Mouse (Mus musculus) cerebellum, adult 11 months (tissue): Measurements from ENCODE around the gene Map2k6.
A peak's percentile ranks its signal among the peaks of the same experiment; 100 is the strongest.

ENCODE experiments used
- DNase-seq: peaks from one replicate; pipeline ENCODE4 v3.0.0; 2022

Gene Map2k6

DNA sequence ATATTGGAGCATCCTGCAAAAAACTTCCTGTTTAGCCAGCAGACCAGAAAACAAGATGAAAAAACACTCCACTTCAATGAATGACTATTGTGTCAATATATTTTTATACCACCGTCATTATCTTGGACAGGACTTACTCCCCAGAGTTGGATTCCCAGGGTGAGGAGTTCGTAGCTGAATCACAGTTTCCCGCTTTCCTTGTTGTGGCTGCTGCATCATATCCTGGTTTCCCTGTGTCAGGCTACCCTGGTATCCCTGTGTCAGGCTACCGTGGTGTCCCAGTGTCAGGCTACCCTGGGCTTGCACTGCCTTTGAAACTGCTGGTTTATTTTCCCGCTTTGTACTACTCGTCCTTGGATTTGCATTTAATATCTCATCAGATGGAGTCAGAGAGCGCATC is 167.4 kb downstream of the Map2k6 start:
- DNase-seq, result no peak

DNA sequence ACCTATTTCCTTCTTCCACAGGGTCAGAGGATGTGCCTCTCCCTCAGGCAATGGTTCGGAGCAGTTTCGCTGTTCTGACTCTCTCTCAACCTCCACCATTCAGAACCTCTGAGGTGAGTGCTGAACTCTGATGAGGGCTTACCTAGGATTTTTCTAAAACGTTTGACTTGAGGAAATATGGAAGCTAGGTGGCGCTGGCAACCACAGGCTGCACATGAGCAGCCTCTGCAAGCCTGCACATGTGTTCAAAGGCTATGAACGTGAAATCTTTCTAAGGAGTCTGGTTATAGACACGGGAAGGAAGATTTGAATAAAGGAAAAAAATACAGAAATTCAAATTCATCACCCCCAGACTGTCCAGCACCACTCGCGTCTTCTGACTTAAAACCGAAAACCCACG is 173.6 kb downstream of the Map2k6 start:
- DNase-seq, result peak; percentile 1
